Mouse (Mus musculus): ENCODE data around the gene Setd1a.

DNA sequence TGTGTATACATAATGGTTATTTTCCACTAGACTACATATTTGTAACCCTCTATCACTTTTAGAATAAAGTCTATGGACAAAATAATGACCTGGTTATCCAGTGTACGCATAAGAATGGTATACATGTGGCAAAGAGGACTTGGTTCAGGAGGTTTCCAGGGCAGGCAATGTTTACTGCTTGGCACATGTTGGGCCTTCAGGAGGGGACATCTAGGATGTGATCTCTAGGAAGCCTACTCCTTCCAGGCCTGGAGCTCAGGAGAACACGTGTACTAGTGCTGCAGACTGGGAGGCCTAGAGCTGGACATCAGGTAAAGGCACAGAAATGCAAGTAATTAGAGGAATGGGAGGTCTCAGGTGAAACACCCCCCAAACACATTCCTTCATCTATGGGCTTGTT, 59.1 kb downstream of the Setd1a start:
- TF ChIP-seq EP300 (IDR thresholded peaks at IDR 0.05; ENCODE audit: low read depth): no peak
- no peak for TF ChIP-seq CTCF (IDR thresholded peaks at IDR 0.05; ENCODE audit: low read depth)
